Mouse (Mus musculus): ENCODE measurements around the gene Cdcp1. TPM values are rescaled to one million over a fixed set of nuclear protein-coding genes. Genes with fewer than 3 reads are reported as not detected.

The Cdcp1 gene
- 6.9 and 7.7 TPM in 2 replicates for polyA plus RNA-seq (2015; fragmentation: Nextera tagmentation; extraction: Ambion mirVana)

DNA sequence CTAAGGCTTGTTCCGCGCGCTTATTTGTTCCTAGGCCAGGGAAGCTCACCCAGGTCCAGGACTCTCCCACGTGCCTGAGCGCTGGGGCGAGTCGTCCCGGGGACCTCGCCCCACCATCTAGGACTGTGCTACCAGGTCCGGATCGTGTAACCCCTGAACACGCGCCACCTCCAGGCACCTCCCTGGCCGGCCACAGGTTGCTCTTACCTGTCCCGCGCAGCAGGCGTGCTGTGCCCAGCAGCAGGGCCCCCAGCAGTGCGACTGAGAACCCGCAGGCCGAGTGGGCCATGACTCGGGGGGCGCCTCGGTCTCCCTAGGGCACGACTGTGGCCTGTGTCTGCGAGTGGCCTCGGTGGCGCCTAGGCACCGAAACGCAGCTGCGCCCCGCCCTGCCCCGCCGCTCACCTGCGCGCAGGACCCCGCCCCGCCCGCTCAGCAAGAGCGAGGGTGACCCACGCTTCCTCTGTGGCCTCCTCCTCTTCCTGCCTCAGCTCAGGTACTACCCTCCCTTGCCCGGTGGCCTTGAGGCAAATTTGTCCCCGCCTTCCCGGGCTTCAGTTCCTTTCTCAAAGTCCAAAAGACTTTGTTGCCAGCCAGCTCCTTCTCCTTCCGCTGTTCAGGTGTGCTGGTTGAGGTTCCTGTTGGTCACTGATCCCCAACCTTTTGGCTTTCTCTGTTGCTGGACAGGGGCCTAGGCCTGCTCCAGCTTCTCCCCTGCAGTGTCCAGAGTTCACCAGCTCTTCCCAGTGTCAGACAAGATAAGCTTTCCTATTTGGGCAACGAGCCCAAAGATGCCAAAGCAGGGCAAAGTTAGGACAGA lies at the start of gene Cdcp1:
Cdcp1 (minus strand) TSS at position 418 of the 820 bp plus-strand sequence.
- H3K9me3 ChIP-seq (ENCODE audit: control insufficient read depth), result no peaks in the 10 kb centered on the region
- H3K9ac ChIP-seq (ENCODE audit: low read depth, low read length), result peak within 1 kb of the TSS; percentile 66
- H3K27ac ChIP-seq (ENCODE audit: low read depth, low read length), result peak within 1 kb of the TSS; percentile 73
- peak within 1 kb of the TSS; percentile 55 for H3K4me3 ChIP-seq (ENCODE audit: low read depth, low read length)
- peaks cover 4% of the 10 kb centered on the region; the same call in 1 of the 2 replicates for H3K4me1 ChIP-seq (replicated peaks; ENCODE audit: control insufficient read depth, insufficient read depth, low read length)
- no peaks in the 10 kb centered on the region for H3K27me3 ChIP-seq (replicated peaks; ENCODE audit: control insufficient read depth, insufficient read depth, low read length)
- TF ChIP-seq CTCF (IDR thresholded peaks at IDR 0.05; ENCODE audit: low read depth), result peak; percentile 17; the same call in 1 of the 2 replicates
- H3K36me3 ChIP-seq (ENCODE audit: control insufficient read depth, insufficient read depth), result no peaks in the 10 kb centered on the region; the same call in 1 of the 2 replicates
- peak within 1 kb of the TSS; percentile 66 for H3K4me2 ChIP-seq (replicated peaks; ENCODE audit: low read depth)
- 9% methylated on average over 45 of the region's 45 CpGs for WGBS
- ATAC-seq, result peak; percentile 96

DNA sequence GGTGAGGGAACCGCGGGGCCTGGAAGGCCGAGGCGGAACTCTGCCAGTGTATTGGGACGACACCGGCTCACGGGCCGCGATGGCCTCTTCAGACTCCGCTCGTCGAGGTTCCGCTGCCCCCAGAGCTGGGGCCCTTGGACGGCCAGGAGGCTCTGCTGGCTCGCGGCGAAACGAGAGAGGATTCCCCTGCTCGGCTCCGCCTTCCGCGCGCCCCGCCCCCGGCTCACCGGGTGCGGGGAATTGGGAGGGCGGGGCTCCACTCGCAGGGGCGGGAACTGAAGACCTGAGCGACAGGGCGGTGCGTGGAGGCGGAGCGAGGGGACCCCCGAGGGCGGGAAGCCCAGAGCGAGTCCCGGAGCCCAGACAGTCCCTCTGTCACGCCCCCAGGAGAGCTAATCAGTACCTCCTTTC lies 44.8 kb upstream of the Cdcp1 start, which contains the start of gene Tmem158:
Tmem158 (minus strand) TSS at position 154 of the 411 bp plus-strand sequence.
- under 1% methylated on average over 40 of the region's 40 CpGs for WGBS
- Histone ChIP-seq H3K27me3 (replicated peaks; ENCODE audit: control insufficient read depth, insufficient read depth, low read length) (peaks cover 11% of the 10 kb centered on the region), H3K4me3 (ENCODE audit: low read depth, low read length) (peak within 1 kb of the TSS; percentile 72), H3K9me3 (ENCODE audit: control insufficient read depth) (no peaks in the 10 kb centered on the region), H3K36me3 (ENCODE audit: control insufficient read depth, insufficient read depth) (no peaks in the 10 kb centered on the region), H3K4me1 (replicated peaks; ENCODE audit: control insufficient read depth, insufficient read depth, low read length) (0 out of 2 replicates have a peak, but pooled peaks cover 3% of the 10 kb centered on the region), H3K27ac (ENCODE audit: low read depth, low read length) (no peak within 1 kb of the TSS; the same call in 1 of the 2 replicates), H3K9ac (ENCODE audit: low read depth, low read length) (peak within 1 kb of the TSS; percentile 58), H3K4me2 (replicated peaks; ENCODE audit: low read depth) (peak within 1 kb of the TSS; percentile 100)
- TF ChIP-seq CTCF (IDR thresholded peaks at IDR 0.05; ENCODE audit: low read depth), result no peak
- ATAC-seq, result peak; percentile 76

DNA sequence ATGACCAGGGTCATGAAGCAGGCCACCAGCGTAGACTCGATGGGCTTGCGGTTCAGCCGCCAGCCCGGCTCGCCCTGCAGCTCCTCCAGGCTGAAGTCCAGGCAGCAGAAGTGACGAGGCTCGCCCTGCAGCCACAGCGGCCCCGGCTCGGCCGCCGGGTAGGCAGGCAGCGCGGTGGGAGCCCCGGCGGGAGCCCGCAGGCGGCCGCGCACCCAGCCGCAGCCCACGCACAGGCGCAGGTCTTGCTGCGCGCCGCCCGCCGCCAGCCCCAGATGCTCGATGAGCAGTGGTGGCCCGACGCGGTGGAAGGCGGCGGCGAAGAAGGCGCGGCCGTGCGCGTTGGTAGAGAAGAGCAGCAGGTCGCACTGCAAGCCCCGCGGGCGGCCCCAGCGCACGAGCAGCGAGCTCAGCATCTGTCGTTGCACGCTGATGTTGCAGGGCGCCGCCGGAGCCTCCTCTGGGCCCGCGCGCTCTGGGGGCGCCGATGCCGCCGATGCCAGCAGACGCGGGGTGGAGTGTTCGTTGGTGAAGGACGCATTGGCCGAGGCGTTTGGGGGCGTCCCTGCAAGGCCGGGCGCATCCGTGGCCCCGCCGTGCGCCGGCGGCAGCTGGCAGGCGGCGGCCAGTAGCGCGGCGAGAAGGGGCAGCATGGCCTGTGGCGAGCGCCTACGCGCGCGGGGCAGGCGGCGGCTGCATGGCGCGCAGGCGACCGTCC lies 44.2 kb upstream of the Cdcp1 start:
- under 1% methylated on average over 62 of the region's 92 CpGs for WGBS
- no peak for TF ChIP-seq CTCF (IDR thresholded peaks at IDR 0.05; ENCODE audit: low read depth)
- ATAC-seq, result peak; percentile 85
- Histone ChIP-seq H3K4me1 (replicated peaks; ENCODE audit: control insufficient read depth, insufficient read depth, low read length) (0 out of 2 replicates have a peak, but pooled peaks cover 3% of the 10 kb centered on the region), H3K36me3 (ENCODE audit: control insufficient read depth, insufficient read depth) (no peaks in the 10 kb centered on the region), H3K27ac (ENCODE audit: low read depth, low read length) (no peak overlapping the region; the same call in 1 of the 2 replicates), H3K27me3 (replicated peaks; ENCODE audit: control insufficient read depth, insufficient read depth, low read length) (peaks cover 11% of the 10 kb centered on the region), H3K4me3 (ENCODE audit: low read depth, low read length) (peak overlapping the region; percentile 72), H3K9ac (ENCODE audit: low read depth, low read length) (peak overlapping the region; percentile 58), H3K9me3 (ENCODE audit: control insufficient read depth) (no peaks in the 10 kb centered on the region), H3K4me2 (replicated peaks; ENCODE audit: low read depth) (peak overlapping the region; percentile 100)

DNA sequence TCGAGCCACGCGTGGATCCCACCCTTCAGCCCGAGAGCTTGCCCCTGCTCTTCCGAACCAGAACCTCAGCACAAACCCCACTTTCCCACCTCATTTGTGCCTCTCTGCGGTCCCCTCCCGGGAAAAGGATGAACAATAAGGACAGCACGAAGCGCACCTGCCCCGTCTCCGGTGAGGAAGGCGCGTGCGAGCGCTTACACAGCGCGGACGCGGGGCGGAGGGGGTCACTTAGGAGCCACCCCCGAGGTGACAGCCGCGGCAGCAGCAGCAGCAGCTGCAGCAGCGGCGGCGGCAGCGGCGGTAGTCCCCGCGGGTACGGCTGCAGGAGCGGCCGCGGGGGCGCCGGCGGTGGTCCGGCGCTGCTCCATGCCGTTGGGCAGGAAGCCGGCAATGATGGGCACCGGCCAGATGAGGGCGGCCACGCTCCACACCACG lies 43.6 kb upstream of the Cdcp1 start:
- Histone ChIP-seq H3K4me2 (replicated peaks; ENCODE audit: low read depth) (peak overlapping the region; percentile 100), H3K4me3 (ENCODE audit: low read depth, low read length) (peak overlapping the region; percentile 72), H3K9ac (ENCODE audit: low read depth, low read length) (peak overlapping the region; percentile 58), H3K36me3 (ENCODE audit: control insufficient read depth, insufficient read depth) (no peaks in the 10 kb centered on the region), H3K9me3 (ENCODE audit: control insufficient read depth) (no peaks in the 10 kb centered on the region), H3K4me1 (replicated peaks; ENCODE audit: control insufficient read depth, insufficient read depth, low read length) (0 out of 2 replicates have a peak, but pooled peaks cover 3% of the 10 kb centered on the region), H3K27ac (ENCODE audit: low read depth, low read length) (no peak overlapping the region), H3K27me3 (replicated peaks; ENCODE audit: control insufficient read depth, insufficient read depth, low read length) (peaks cover 11% of the 10 kb centered on the region)
- 2% methylated on average over 43 of the region's 45 CpGs for WGBS
- ATAC-seq, result peak; percentile 20; the same call in 1 of the 2 replicates
- TF ChIP-seq CTCF (IDR thresholded peaks at IDR 0.05; ENCODE audit: low read depth), result peak; percentile 95

DNA sequence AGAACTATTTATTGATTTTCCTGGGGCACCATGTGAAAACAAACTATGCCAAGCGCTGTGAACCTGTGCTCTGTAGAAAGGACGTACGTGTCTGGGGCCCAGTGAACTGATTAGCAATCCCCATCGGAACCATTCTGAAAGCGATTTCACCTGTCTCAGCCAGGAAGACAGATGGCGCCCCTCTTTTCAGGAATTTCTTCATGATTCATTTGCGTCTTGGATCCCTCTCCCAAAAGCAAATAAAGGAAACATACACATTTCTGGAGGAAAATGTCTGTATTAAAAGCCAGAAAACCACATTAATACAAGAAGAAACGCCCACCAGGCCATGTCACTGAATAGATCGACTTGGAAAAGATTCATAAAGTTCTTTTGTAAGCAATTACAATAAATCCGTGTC lies 43.0 kb upstream of the Cdcp1 start:
- TF ChIP-seq CTCF (IDR thresholded peaks at IDR 0.05; ENCODE audit: low read depth), result no peak
- Histone ChIP-seq H3K4me3 (ENCODE audit: low read depth, low read length) (no peak overlapping the region), H3K9ac (ENCODE audit: low read depth, low read length) (no peak overlapping the region), H3K9me3 (ENCODE audit: control insufficient read depth) (no peaks in the 10 kb centered on the region), H3K4me1 (replicated peaks; ENCODE audit: control insufficient read depth, insufficient read depth, low read length) (0 out of 2 replicates have a peak, but pooled peaks cover 3% of the 10 kb centered on the region), H3K27me3 (replicated peaks; ENCODE audit: control insufficient read depth, insufficient read depth, low read length) (peaks cover 11% of the 10 kb centered on the region), H3K4me2 (replicated peaks; ENCODE audit: low read depth) (no peak overlapping the region), H3K27ac (ENCODE audit: low read depth, low read length) (no peak overlapping the region), H3K36me3 (ENCODE audit: control insufficient read depth, insufficient read depth) (no peaks in the 10 kb centered on the region)
- ATAC-seq, result no peak
- WGBS, result 40% methylated on average over 10 of the region's 10 CpGs

DNA sequence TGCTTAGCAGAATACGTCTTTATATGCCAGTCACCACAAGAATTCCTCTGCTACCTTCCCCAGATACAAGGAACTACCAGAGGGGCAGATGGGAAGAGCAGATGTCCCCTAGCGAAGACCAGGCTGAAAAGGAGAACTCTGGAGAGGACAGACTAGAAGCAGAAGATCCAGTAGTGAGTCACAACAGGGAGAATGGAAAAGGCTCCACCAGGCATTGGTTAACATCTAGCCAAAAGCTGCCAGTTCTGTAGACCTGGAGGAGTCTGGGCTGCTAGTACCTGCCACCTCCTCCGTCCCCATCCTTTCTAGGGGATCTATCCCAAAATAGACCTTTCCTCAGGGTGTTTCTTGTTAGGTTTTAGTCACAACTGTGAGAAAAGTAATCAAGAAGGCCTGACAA lies 39.9 kb upstream of the Cdcp1 start:
- no peaks in the 10 kb centered on the region for H3K9me3 ChIP-seq (ENCODE audit: control insufficient read depth)
- no peak overlapping the region for H3K27ac ChIP-seq (ENCODE audit: low read depth, low read length)
- 89% methylated on average over 3 of the region's 3 CpGs for WGBS
- no peak for ATAC-seq
- H3K4me2 ChIP-seq (replicated peaks; ENCODE audit: low read depth), result no peak overlapping the region
- H3K36me3 ChIP-seq (ENCODE audit: control insufficient read depth, insufficient read depth), result no peaks in the 10 kb centered on the region
- no peak for TF ChIP-seq CTCF (IDR thresholded peaks at IDR 0.05; ENCODE audit: low read depth)
- peaks cover 11% of the 10 kb centered on the region for H3K27me3 ChIP-seq (replicated peaks; ENCODE audit: control insufficient read depth, insufficient read depth, low read length)
- no peak overlapping the region for H3K9ac ChIP-seq (ENCODE audit: low read depth, low read length)
- 0 out of 2 replicates have a peak, but pooled peaks cover 3% of the 10 kb centered on the region for H3K4me1 ChIP-seq (replicated peaks; ENCODE audit: control insufficient read depth, insufficient read depth, low read length)
- H3K4me3 ChIP-seq (ENCODE audit: low read depth, low read length), result no peak overlapping the region
